Mouse (Mus musculus): ENCODE measurements at regions not wholly inside any gene's neighbourhood (a gene's known extent, or its start where the extent isn't known, plus 50 kb on each side); places are given as distances from the start of the nearest gene placed in this dataset.

DNA sequence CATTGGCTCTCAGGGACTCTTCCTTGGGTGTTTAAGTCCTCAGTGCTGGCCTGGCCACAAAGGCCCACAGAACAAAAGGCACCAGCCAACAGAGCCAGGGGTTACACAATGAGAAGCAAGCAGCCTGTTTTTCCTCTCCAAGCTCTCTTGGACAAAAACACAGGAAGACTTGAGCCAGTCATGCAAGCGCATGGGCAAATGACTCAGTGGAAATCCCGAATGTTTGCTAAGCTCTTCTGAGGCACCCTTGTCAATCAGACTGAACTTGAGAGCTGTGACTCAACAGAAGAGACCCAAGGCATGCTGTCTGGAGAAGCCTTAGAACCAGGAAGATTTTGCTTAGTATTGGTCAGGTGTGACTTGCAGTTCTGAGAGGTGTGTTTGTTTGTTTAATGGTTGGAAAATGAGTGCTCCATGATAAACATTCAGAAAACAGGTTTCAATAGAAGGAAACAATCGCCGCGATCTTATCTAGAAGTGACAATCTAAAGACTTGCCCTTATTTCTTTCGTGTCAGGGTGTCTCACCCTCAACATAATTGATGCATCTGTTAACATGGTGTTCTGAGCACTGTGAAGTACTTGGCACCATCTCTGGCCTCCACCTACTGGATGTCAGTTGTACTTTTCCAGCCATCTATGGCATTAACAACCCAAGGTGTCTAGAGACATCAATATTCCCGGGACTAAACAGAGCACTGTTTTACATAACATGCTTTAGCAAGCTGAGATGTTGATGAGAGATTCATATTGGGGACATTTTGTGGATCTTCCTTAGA, 124.0 kb upstream of the Tmc1 start:
- no peak for DNase-seq (ENCODE audit: low spot score)

DNA sequence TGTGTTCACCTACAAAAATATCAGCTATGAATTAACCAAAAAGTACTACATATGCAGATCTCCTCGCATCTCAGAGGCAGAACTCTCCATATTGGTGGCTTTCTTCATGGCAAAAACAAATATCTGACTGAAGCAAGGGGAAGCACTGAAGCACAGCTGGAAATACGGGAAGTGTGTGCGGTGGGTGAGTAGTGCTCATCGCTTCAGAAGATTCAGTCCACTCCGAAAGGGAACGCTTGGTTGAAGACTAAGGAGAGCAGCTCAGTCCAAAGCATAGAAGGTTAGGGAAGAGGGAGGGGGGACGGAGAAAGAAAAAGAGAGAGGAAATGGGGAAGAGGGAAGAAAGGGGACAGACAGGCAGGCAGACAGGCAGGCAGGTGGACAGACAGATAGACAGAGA, 114.4 kb upstream of the Tmc1 start:
- no peak for DNase-seq (ENCODE audit: low spot score)

DNA sequence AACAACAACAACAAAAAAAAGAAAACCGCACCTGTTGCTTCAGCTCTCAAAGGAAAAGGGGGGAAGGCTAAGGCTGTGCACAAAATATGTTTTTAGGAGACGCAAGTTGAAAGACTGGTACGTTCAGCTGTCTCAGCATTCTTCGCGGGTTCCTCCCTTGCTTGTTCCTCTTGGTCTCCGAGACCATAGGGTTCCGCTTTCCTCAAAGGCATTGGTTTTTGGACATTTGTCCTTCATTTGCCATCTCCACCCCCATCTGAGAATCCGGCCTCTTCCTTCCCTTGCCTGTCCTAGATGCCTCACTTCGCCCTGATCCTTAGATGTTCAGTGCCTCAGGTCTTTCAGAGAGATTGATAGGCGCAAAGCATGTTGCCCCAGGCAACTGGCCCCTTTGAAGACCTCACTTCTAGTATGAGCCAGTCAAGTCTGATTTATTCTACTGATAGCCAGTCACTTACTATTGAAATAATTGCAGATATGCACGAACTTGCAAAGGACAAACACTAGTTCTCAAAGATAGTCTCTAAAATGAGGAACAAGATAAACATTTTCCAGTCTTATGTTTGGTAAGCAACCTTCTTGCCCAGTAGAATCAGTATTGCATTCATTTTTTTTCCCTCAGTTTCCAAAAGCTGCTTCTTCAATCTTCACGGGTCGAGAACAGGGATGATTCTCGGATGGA, 112.6 kb upstream of the Tmc1 start:
- DNase-seq (ENCODE audit: low spot score) = no peak

DNA sequence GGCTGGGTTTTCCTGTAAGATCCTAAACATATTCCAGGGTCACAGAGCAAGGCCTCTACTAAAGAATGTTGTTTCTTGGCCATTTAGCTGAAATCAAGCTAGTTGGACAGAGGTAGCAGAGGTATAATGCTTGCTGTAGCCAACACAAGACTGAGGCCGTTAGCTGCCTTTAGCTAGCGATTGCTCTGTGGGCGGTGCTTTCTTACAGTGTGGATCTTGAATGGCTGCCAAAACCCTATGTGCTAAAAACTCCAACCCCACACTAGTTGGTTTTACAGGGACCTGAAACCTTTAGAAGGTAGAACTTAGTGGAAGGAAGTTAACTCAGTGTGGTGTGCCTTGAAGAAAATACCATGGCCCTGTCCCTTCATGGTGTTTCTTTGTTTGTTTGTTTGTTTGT, 110.9 kb upstream of the Tmc1 start:
- DNase-seq (ENCODE audit: low spot score) = no peak

DNA sequence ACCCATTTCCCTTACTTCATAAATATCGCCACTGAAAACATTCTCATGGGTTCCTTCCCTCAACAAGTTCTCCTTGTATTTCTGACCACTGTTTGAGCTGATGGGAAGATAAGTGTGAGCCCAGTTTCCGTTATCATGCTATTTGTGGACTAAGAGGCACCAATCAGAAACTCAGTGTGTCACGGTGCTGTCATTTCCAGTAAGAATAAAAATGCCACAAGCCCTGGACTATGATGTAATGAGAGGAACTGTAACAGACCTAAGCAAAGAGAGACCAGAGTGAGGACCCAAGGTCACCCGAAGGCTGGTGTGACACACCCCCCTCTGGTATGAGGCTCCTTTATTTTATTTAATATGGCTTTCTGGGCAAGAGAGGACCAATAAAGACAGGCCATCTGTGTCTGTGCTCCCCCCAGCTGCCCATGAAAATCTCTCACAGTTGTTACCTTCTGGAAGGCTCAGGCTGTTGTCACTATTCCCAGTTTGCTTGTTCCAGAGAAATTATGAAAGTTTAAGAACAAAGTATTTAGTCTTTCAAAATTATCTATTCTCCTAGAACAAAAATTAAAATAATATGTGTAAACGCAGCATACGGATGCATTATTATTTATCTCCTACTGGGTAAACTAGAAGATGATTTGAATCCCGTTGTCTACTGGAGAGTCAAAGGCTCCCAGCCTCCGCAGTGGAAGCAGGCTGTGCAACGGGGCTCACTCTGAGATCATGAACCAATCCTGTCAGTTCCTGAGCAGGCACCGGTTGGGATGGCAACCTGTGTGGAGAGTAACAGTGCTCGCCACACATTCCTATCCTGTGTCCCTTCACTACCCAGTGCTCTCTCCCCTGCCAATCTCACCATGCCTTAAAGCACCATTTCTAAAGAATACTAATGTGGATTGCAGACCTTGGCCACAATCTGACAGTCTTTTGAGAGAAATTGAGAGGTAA, 99.9 kb upstream of the Tmc1 start:
- DNase-seq (ENCODE audit: low spot score) = no peak

DNA sequence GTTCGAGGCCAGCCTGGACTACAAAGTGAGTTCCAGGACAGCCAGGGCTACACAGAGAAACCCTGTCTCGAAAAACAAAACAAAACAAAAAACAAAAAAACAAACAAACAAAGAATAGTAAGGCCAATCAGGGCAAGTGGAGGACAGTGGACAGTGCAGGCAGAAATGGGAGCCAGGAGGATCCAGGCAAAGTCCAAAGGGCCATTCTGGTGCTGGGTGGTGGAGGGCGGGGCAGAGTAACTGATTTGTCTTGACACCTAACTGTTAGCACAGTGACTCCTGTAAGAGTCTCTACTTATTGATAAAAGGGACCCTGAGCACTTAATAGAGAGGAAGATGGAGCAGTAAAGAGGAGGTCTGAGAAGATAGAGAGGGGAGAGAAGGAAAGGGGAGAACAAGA, 98.8 kb upstream of the Tmc1 start:
- no peak for DNase-seq (ENCODE audit: low spot score)

DNA sequence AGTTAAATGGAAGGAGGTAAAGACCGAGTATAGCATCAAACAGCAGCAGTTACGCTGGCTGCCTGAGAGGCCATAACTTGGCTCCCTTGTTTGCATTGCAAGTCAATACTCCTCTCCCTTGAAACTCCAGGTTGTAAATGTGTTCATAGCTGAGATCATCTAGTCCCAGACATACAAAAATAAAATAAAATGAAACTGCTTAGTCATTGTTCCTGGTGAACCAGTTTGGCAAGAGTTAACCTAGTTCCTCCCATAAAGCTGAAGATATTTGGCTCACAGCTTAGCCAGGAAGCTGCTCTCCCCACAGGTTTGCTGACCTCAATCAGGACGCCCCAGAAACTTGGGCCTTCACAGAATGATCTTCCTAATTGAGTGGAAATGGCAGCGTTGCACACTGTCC, 97.9 kb upstream of the Tmc1 start:
- DNase-seq (ENCODE audit: low spot score) = no peak

DNA sequence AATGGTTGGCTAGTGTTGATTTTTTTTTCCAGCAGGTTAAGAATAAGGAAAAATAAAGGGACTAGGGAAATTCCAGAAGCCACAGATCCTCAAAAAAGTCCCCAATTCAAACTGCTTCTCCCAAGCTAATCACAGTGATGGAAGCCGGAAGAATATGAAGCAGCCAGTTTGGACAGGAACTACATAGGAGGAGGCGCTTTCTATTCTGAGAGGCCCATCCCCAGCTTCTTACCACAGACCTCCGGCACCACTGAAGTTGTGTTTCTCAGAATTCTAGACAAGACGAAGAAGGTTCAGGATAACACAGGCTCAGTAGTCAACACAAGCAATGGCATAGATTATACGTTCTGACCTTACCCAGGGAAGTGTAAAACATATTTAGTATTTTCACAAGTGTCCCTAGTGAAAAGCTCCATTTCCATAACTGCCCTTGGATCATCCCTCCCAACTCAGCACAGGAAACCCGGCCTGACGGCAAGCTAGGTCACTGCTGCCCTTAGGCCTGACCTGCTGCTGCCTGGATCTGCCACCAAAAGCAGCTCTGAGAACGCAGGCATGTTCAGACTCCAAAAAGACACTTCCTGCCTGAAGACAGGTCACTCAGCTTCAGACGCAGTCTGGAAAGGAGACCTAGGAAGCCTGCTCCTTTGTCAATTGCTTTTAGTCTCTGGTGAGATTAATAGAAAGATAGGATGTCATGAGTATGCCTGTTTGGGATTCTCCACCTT, 97.2 kb upstream of the Tmc1 start:
- no peak for DNase-seq (ENCODE audit: low spot score)

DNA sequence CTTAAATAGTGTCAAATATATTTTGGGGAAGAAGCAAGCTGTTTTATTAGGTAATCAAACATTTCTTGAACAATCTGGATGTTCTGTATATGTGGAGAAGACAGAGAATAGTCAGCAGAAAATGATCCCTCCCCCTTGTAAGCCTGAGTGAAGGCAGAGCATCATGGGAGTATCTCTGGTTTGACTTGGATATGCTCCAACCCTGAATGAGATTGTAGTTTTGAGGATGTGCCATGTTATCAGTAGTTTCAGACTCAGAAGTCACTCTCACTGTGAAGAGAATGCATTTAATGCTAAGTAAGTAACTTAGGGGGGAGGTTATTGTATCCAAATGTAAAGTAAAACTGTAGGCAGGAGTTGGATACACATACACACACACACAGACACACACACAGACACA, 95.3 kb upstream of the Tmc1 start:
- DNase-seq (ENCODE audit: low spot score) = no peak

DNA sequence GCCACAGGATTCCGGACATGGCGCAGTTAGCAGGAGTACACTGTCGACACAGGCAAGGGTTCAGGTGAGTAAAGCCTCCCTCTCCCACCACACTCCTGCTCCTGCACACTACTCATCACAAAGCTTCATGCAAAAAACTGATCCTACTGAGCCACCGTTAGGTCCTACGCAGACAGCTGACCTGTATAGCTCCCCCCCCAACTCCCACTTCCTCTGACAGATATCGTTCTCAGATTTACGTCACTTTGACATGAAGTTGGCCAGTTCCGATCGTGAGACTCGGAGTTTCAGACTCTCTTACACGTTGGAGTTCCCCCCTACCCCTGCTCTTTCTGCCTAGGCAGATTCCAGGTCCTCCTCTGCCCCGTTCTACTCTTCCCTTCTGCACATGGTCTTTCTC, 91.6 kb upstream of the Tmc1 start:
- no peak for DNase-seq (ENCODE audit: low spot score)

DNA sequence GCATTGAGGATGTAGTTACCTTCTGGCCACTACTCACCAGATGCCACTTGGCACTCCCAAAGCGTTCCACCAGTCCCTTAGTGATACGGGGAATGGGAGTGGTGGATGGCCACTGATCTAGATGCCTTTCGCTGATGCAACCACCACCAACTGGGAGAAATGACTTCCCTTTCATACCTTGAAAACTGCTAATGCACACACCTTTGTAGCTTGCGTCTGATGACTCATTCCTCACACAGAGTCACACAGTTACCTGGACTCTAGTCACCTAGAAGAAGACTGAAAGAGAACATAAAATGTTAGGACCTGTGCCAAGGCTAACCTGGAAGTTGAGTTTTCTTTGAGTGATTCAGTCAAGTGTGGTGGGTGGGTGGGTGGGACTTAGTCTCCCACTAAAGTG, 90.0 kb upstream of the Tmc1 start:
- DNase-seq (ENCODE audit: low spot score) = no peak

DNA sequence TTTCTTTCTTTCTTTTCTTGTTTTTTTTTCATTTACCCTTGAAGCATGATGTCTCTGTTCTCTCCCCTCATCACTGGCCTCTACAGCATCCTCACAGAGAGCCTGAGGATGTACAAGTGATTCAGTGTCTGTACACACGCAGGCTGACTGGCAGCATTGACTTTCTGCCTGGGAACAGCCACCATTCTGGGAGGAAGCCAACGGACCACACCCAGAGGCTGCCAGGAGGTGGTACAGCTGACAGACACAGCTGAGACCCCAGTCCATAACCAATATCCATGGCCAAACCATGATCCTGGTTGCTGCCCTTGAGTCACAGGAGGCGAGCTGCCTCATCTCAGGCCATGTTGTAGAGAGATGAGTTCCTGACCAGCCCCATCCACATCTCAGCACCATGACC, 88.5 kb upstream of the Tmc1 start:
- DNase-seq (ENCODE audit: low spot score) = no peak

DNA sequence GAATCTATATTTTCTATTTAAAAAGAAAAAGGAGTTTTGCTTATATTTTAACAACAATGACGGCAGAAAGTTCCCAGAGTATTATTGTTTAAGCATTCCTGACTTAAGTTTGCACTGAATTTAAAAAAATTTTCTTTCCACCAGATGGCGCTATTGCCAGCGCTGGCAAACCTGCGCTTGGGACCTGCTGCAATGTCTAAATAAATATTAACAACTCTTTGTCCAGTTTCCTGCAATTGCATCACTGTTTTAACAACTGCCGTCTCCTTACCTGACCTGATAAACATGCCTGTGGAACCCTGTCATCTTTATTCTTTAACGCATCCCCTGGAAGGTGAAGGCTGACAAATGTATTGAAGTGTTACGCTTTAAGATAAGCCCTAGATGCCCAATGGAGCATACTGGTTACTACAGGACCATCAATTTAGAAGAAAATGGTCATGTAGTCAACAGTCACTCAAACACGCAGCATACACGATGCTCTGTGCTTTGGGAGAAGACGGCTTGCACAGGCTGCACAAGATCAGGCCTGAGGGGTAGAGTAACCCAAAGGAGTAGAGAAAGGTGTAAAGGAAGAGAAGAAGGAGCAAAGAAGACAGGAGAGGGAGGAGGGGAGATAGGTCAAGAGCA, 83.6 kb upstream of the Tmc1 start:
- peak; percentile 7 for DNase-seq (ENCODE audit: low spot score)

DNA sequence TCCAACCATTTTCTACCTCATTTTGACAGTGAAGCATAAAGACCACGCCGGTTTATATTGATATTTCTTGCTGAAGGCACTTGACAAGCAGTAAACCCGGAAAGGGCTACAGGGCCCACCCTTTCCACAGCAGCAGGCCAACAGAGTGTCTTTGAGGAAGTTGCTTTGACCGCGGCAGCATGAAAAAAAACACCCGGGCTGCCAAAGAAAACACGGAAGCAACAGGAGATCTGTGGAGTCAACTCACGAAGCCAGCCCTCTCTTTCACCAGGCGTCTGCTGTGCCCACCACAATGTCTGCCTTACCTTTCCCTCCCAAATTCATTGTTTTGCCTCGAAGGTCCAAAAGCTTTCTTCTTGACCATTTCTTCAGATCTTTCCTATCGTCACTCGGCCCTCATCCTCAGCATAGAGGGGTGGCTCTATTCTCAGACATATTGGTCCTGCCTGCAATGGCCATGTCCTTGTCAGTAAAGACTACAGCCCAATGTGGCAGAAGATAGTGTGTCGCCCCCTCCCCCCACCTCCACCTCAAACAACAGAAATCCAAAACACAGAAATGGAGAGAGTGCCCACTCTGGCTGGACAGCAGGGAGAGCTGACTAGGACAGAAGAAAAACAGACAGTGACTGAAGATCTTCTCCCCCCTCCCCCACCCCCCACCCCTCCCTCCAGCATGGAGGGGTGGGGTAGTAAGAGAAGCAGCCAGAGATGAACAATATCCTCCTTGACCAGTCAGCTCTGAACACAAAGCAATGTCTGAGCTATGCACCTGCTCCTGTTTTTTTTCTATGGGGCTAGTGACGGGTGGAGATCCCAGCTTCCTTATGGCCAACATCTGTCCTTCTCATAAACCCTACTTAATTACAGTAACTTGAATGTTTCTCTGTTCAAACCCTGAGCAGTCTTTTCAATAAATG, 82.8 kb upstream of the Tmc1 start:
- no peak for DNase-seq (ENCODE audit: low spot score)

DNA sequence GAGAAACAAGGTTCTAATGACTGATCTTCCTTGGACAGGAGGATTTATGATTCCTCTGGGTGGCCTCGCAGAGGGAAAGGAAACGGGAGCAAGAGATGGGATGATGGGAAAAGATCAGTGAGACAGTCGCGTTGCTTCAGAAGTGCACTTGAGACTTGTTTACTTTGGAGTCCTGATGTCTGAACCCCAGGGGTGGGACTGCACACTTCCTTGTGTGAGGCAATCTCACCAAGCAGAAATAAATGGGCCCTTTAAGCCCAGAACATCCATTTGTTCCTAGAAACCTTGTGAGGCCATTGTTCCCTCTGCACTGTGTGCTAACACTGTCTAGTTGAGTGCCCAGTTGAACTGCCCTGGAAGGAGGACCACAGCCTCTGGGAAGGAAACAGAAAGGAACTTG, 81.5 kb upstream of the Tmc1 start:
- DNase-seq (ENCODE audit: low spot score) = no peak

DNA sequence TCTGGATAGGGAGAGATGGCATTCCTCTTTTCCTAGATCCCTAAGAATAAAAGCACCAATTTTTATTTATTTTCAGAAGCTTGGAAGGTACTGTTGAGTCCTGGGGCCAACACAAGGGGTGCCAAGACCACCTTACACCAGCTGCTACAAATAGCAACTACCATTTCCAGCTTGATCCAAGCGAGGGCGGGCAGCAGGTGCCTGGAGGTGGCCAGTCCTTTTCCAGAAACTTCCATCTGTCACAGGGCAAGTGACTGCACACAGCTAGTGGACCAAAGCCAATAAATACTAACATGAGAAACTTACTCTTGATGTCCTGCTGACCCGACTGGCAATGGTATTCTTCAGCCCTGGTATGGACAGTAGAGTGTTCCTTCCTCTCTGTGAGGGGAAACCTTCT, 80.0 kb upstream of the Tmc1 start:
- no peak for DNase-seq (ENCODE audit: low spot score)

DNA sequence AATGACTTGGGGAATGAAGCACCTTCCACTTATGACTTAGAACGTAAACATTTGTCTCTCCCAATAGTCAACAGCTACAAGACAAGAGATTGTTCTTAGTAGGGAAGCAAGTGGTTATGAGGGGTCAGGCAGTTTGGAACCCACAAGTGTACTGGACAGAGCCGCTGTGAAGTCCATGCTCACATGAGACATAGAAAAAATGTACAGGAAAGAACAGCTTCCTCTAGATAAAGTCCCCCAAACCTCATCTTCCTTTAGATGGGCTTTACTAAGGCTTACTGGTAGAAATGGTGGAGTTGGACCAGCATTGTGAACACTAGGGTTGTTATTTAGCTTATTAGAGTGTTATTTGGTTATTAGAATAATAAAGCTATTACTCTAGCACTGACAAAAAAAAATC, 78.6 kb upstream of the Tmc1 start:
- no peak for DNase-seq (ENCODE audit: low spot score)

DNA sequence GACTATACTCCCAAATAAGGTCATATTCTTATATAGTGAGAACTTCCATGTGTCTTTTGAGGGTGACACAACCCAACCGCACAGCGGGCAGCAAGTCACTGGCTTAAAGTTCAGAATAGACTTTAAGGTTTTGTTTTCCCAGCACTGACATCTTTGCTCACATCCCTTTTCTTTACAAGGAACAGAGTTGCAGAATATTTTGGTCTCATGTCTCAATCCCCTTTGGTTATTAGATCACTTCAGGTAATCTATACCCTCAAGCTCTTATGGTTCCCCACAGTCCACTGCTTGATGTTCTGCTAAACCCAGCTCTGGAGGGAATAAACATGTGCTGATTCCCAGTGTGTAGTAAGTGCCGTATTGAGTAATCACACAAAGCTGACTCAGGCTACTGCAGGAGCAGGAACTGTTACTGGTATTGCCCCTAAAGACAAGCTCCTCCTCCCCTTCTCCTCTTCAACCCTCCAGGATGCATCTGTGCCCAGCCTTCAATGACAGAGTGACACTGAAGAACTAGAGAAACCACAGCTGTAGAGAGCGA, 77.8 kb upstream of the Tmc1 start:
- no peak for DNase-seq (ENCODE audit: low spot score)

DNA sequence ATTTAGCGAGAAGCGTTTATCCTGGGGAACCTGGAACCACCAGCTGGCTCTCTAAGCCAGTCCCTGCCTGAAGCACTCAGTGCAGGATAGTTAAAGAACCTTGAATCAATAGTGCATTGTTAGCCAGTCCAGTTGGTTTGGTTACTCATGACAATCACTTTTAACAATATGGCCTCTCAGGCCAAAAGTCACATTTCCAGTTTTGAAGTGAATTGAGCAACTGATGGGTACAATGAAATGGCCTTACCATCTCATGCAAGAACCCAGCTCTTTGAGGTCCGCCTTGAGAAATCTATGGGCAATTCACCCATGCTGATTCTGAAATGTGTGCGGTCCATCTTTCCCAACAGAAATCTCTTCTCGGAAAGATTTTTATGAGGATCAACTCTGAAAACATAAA, 77.0 kb upstream of the Tmc1 start:
- no peak for DNase-seq (ENCODE audit: low spot score)

DNA sequence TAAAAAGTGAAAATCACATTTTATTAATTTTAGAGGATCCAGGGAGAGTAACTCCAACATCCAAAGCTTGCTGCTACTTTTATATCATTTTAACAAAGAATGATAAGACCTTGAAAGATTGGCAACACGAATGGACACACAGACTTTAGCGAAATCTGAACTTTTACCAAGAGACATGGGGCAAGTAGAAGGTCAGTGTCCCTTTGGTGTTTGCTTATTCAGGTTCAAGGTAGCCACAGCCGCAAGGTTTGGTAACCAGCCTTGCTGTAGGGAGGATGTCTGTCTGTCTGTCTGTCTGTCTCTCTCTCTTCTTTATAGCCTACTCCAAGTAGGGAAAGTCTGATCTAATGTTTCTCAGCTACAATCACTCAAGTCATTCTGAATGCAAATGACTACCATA, 75.0 kb upstream of the Tmc1 start:
- no peak for DNase-seq (ENCODE audit: low spot score)

Data from MN1 (cell line).